Mouse (Mus musculus): ENCODE measurements around the gene Ttpal. TPM values are rescaled to one million over a fixed set of nuclear protein-coding genes. Genes with fewer than 3 reads are reported as not detected.
A peak's percentile ranks its signal among the peaks of the same experiment; 100 is the strongest.

The Ttpal gene
- total RNA-seq (2021) = 29.4 and 30.0 TPM in 2 replicates
- long read RNA-seq, partial matches to known transcripts = 1 of 23 reads
- long read RNA-seq, other reads (novel, unspliced or antisense) = 19 of 23 reads

DNA sequence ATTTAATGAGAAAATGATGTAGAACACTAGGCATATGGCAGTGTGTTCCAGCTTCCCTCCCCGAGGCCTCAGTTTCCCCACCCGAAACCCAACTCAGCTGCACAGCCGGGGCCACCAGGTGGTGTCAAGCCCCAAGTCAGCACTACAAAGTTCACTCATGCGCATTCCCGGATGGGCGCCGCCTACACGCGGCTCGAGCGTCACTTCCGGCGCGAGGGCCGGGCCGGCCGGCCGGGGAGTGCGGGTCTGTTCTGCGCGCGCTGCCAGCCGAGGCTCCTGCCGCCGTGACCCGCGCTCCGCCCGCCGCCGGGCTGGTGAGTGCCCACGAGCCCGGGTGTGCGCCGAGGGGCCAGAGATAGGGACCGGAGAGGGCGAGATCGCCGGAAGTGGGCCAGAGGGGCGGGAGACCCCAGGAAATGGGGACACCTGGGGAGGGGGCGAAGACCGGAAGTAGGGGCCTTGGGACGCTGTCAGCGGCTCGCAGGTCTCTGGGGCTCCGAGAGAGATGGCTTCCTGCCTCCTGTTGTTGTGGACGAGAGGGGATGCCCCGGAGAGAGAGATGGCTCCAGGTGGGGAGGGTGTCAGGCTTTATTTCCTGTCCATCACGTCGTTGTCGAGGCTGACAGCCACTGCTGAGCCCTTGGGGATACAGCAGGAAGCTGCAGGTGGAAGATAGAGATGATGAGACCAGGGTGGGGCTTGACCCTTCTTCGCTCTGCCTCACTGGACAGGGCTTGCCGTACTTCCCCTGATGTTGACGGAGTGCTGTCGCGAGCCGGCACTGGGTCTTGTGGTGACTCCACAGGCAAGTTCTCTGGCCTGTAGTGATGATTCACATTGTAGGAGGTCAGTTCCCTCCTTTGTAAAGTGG is at the start of gene Ttpal:
Ttpal (plus strand) TSS at position 214 of the 871 bp plus-strand sequence.
- peak; percentile 87 for DNase-seq

- no peak for DNase-seq
Measured at GRCm38 (mm10) chr2:163552518-163552929, 49.6 kb upstream of the Ttpal start.

DNA sequence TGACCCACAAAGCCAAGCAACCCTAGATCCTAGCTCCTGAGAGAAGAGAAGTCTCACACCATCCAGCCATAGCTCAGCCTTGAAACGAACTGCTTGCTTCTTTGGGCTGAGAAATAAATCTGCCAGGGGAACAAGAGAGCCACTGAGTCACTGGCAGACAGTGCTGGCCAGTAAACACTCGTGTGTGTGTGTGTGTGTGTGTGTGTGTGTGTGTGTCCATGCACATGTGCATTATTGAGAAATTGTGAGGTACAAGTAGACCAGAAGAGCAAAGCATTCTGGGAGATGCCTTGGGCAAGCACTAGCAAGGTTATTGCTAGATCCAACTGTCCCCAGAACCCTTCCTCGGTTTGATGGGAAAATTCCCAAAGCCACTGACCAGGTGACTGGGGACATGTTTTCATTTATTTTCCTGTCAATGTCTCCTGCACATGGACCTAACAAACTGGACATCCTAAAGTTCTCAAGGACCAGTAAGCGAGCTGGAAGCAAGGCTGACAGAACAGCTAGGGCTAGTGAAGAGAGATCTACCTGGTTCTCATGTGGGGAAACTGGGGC is 47.6 kb upstream of the Ttpal start:
- DNase-seq = no peak

GRCm38 (mm10) chr2:163554996-163555395 is 47.1 kb upstream of the Ttpal start:
- no peak for DNase-seq

- DNase-seq = no peak
Measured at GRCm38 (mm10) chr2:163555417-163555816, 46.7 kb upstream of the Ttpal start.

GRCm38 (mm10) chr2:163558548-163558947 is 43.6 kb upstream of the Ttpal start:
- no peak for DNase-seq

- DNase-seq = no peak
Measured at GRCm38 (mm10) chr2:163559236-163559635, 42.9 kb upstream of the Ttpal start.

- no peak for DNase-seq
Measured at GRCm38 (mm10) chr2:163560247-163560646, 41.9 kb upstream of the Ttpal start.

GRCm38 (mm10) chr2:163561258-163561948 is 40.7 kb upstream of the Ttpal start:
- DNase-seq = no peak

DNA sequence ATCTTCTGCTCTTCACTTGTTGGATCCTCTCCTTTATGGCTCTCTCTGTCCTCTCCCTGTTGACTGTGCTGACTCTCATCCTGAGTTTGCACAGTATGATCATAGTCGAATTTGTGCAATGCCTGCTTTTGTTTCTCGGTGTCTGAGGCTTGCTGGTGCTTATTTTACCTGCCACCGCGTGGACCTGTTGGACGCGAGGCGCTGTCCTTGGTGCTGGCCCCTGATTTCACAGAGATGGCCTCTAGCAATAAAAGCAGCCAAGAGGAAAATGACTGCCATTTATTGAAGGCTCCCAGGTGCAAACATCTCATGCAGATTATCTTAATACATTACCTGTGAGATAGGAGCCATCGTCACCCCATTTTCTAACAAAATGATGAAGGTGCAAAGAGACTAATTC is 37.5 kb upstream of the Ttpal start:
- peak; percentile 56 for DNase-seq

GRCm38 (mm10) chr2:163574321-163574720 is 27.8 kb upstream of the Ttpal start:
- DNase-seq = no peak

- DNase-seq = no peak
Measured at GRCm38 (mm10) chr2:163575248-163575647, 26.9 kb upstream of the Ttpal start.

DNA sequence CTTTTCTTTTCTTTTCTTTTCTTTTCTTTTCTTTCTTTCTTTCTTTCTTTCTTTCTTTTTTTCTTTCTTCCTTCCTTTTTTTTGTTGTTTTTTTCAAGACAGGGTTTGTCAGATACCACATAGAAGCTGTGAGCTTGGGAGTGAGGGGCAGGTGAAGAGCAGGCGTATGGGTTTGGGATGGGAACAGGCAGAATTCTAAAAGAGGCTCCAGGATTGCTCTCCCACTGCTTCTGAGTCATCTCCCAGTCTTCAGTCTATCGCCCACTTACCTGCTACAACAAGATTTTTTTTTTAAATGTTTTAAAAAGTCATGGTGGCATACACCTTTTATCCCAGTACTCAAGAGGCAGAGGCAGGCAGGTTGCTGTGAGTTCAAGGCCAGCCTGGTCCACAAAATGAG is 24.1 kb upstream of the Ttpal start:
- DNase-seq = no peak

- DNase-seq = no peak
Measured at GRCm38 (mm10) chr2:163580069-163580945, 21.8 kb upstream of the Ttpal start.

DNA sequence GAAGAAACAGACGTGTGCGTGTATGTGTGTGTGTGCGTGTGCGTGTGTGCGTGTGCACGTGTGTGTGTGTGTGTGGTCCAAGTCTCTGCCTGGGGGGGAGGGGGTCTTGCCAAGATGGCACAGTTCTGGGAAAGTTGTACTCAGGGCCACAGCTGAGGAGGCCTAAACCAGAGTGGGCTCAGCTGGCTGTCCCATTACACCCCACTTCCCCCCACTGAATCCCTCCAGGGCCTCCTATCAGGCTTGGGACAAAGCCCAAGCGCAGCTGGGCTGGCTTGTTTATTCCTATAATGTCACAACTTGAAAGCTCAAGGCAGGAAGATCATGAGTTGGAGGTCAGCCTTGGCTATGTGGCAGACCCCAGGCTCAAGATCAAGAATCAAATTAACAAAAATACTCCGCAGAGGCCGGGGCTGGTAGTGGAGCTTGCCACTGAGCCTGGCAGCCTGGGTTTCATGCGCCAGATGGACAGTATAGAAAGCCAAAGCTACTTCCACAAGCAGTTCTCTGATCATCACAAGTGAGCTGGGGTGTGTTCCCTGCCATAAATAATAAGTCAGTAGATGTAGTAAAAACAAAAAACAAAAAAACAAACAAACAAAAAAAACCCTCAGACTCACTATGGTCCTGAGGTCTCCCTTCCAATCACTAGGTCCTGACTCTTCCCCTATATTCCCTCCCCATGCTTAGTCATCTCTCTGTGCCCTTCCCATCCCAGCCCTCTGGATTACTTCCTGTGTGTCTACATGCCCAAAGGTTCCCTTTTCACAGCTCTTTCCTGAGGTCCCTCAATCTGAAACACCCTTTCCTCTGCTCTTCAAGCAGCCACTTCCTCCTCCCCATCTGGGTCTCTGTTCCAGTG is 18.7 kb upstream of the Ttpal start:
- DNase-seq = no peak

DNA sequence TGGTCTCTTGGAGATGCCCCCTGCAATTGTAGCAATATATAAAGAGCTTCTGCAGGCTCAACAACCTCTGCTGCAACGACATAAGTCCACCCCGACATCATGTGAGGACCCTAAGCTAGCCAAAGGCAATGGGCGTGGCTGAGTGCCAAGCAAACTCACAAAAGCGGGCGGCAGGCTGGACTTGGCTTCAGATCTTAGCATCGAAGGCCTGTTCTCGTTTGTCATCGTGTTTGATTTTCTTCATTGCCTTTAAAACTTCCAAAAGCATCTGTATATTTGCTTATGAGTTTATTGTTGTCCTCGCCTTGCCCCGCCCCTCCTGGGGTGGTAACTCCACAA is 18.1 kb upstream of the Ttpal start:
- DNase-seq = no peak

GRCm38 (mm10) chr2:163586384-163587261 is 15.5 kb upstream of the Ttpal start:
- DNase-seq = peak; percentile 27

DNA sequence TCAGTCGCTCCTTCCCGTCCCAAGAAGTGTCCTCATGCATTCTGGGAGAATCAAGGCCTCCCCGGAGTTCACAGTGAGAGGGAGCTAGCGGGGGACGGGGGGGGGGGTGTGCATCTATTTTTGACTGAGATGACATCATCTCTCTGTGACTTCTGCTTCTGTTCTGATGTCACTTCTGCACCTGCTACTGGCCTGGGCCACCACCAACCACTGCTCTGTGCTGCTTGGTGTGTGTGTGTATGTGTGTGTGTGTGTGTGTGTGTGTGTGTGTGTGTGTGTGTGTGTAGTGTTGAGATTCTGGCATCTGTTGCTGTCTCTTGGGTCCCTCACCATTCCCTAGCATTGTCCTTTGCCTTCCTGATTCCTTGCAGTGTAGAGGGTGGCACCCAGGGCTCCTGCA is 14.6 kb upstream of the Ttpal start:
- no peak for DNase-seq

DNA sequence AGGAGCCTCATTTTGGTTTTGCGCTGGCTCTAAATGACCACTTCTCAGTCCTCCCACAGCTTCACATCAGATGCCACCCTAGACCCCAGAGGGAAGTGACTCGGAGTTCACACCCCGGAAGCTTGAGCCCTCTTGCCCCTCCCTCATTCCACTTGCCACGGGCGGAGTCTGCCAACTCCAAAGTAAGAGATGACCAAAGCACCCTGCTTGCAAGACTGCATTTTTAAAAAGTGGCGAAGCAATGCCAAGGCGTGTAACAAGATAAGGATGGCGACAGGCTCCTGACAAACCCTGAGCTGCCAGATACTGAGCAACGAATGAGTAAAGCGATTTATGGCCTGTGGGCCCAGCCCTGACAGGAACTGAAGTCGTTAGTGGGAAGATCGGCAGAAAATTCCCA is 11.9 kb upstream of the Ttpal start:
- no peak for DNase-seq

GRCm38 (mm10) chr2:163590996-163591395 is 11.1 kb upstream of the Ttpal start:
- no peak for DNase-seq

Measured in adrenal gland, postnatal 25 days (tissue).